Mouse (Mus musculus): ENCODE results near the gene Sacs. TPM values are rescaled to one million over a fixed set of nuclear protein-coding genes. Genes with fewer than 3 reads are reported as not detected.
A peak's percentile ranks its signal among the peaks of the same experiment; 100 is the strongest.
"Not testable (repeated sequence)": the region's sequence is repeated elsewhere in the genome, so short reads cannot be mapped to it uniquely, and the experiment has no call there.

Sacs gene
- total RNA-seq (2021): 10 to 100 TPM; 56.6 to 62.7 TPM
- long read RNA-seq, experiment 1, partial matches to known transcripts: 1 of 3 reads
- long read RNA-seq, experiment 1, other reads (novel, unspliced or antisense): 2 of 3 reads
- long read RNA-seq, experiment 2, partial matches to known transcripts: 0 of 1 reads
- long read RNA-seq, experiment 2, other reads (novel, unspliced or antisense): 1 of 1 reads

DNA sequence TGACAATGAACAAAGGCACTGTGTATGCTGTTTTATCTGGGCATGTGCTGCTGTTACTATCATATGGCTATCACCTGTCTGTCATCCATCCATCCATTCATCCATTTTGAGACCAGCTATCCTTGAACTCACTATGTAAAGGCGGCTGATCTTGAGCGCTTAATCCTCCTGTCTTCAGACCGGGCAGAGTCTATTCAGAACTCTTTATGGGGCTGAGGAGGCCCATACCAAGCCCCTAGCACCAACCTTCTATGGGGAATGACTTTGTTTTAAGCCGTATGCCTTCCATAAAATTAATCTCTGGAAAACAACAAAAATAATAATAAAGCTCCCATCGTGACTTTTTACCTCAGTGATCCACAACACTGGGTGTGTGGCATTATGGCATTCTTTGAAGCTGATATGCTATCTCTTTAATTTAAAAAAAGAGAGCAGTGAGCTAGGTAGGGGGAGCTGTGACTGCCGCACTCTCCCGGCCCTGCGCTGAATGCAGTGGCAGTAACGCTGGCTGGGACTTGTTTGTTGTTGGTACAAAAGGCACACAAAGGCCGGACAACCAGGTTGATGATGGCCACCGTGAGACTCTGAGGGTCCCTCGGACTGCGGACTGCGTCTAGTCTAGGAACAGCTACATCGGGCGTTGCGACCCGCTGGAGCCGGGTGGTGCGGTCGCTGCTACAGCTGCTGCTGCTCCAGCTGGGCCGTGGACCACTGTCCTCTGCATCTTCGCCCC is at the start of gene Sacs:
Gene Sacs, plus strand, starts transcription at position 464 of the 733 bp plus-strand sequence.
- intact Hi-C loops (cut with DNase I): no loop called here
- peak; percentile 40 to 57 for DNase-seq (ENCODE audit: low spot score in 2 of 2)

DNA sequence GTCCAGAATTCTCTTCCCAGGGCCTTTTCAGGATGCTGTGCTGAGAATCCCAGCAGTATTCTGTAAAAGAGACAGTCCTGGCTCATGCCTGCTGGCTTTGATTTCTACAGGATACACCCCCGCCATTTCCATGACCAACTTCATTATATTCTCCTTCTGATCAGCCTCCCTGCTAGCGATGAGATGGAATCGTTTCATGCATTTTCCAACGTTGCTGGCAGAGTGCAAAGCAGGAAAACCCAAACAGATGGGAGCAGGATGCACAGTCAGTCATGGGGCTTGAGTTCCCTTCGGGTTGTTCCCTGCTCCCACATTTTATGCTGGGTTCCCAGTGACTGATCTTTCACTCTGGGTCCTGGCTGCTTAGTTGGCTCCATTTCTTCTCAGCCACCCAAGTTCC is 47.3 kb upstream of the Sacs start:
- intact Hi-C loops (cut with DNase I): no loop called here
- DNase-seq (ENCODE audit: low spot score in 2 of 2): peak in 1 of 2 experiments; percentile 22

DNA sequence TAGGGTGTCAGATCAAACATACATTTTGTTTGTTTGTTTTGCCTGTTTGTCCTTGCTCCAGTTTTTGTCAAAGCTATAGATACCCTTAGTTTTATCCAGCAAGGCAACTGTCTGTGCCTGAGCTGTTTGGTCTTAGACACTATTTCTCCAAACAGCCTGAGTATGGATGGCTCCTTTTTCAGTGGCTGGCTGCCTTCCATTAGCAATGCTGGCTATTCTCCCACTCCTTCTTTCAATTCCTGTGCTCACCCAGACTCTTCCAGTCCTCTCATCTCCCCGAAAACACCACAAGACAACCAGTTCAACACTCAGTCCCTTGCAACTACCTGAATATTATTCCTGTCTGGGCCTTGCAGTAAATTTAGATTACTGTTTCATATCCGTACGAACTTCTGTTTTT is 46.2 kb upstream of the Sacs start:
- peak; percentile 30 to 58 for DNase-seq (ENCODE audit: low spot score in 2 of 2)
- intact Hi-C loops (cut with DNase I): no loop called here

DNA sequence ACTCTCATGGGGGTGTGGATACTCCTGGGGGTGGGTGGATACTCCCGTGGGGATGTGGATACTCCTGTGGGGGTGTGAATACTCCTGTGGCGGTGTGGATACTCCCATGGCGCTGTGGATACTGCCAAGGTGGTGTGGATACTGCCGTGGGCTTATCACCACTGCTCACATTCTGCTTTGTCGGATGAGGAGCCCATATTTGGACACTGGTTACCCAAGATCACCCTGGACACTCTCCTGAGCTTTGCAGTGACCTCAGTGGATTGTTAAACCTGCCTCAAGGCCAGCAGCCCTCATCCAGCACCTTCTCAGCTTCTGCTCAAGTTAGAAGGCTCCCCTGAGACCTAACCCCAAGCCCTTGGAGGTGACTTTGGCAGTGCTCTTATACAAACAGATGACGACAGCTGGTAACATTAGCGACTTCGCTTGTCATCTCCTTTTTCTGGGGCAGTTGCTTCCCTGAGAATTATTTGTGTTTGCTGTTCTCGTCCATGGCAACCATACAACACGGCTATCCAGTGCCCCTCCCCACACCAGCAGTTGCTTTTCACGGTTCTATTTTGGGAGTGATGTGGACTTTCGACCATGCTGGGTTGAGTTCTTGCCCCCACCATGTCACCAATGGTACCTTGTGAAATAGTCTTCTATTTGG is 40.2 kb upstream of the Sacs start:
- no peak for DNase-seq (ENCODE audit: low spot score in 2 of 2)
- intact Hi-C loops (cut with DNase I): no loop called here

DNA sequence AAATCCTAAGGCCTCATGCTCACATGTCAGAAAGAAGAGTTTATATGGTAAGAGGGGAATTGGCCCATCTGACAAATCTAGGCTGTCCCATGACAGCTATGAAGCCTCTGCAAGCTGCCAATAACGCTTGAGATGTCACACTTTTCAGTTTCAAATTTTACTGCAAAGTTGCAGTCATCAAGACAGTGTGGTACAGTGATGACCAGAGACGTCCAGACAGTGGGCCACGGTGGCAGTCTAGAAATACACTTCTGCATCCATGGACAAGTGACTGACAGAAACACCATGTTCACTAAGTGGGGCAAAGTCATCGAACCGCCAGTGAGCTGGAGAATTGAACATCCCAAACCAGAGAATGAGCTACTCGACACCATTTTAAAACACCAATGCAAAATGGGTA is 37.5 kb upstream of the Sacs start:
- DNase-seq (ENCODE audit: low spot score in 2 of 2): no peak
- intact Hi-C loops (cut with DNase I): no loop called here

DNA sequence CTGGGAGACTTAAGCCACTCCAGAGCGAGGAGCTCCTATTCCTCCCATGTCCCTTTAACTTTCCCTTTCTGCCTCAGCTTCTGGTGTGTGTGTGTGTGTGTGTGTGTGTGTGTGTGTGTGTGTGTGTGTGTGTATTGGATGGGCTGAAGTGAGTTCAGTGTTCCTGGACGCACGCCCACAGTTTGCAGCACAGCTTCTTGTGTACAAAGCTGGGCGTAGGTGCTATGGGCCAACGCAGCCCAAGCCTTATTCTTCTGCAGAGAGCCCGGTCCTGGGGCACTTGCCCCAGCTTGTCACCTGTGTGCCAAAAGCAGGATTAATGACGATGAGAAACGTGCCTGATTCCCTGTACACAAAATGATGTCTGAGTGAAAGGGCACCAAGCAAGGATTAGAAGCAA is 31.9 kb upstream of the Sacs start:
- no peak for DNase-seq (ENCODE audit: low spot score in 2 of 2)
- intact Hi-C loops (cut with DNase I): no loop called here

DNA sequence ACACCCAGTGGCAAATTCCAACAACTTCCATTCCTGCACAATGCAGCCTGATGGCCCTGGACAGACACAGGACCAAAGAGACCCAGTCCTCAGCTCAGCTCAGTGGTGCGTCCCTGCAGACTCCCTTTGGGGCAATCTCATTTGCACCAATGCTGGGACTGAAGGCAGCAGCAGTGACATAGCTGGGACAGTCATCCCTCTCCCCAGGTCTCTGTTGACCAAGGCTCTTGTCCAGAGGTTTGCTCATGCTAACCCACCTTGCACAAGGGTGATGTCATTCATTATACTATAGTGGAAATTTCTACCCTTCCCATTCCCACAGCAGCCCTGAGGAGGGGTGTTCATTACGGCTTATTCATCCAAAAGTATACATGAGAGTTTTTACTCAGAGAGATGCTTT is 29.6 kb upstream of the Sacs start:
- intact Hi-C loops (cut with DNase I): no loop called here
- no peak for DNase-seq (ENCODE audit: low spot score in 2 of 2)

DNA sequence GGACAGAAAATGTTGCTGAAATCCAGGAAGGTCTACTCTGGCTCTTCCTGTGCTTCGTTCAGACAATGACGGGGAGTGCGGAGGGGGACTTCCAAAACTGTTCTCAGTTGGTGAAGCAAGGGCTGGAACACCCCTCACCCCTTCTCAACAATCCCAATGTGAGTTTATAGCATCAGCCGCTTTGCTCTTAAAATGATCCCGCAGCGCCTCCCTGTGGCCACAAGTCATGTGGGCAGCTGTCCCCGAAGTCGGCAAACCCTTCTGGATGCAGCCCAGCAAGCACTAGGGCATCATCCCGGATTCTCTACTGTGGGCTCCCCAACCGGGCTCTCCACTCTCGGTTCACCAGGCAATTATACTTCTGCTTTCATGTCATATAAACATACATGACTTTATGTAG is 25.9 kb upstream of the Sacs start:
- peak; percentile 77 to 87 for DNase-seq (ENCODE audit: low spot score in 2 of 2)
- intact Hi-C loops (cut with DNase I): loop anchor here (2.0 to 10.0 kb wide), 3 partner anchors 180 to 598 kb away; no protein-coding TSS in a partner anchor

DNA sequence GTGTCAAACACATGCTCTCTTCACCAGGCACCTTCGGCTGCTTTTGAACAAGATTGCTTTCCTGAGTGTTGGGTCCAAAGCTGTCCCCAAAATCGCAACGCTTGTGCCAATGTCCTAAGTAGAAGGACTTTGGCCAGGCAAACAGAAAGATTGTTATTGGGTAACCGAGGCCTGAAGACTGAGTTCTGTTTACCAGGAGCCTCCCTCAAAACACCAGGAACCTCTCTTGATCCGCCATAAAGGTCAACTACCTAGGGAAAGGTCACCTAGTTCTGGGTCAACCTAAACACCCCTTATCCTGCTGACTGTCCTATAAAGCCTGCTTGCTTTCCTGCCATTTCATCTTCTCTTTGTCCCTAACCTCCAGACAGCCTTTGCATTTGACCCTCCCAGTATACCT is 13.5 kb upstream of the Sacs start:
- intact Hi-C loops (cut with DNase I): no loop called here
- no peak for DNase-seq (ENCODE audit: low spot score in 2 of 2)

DNA sequence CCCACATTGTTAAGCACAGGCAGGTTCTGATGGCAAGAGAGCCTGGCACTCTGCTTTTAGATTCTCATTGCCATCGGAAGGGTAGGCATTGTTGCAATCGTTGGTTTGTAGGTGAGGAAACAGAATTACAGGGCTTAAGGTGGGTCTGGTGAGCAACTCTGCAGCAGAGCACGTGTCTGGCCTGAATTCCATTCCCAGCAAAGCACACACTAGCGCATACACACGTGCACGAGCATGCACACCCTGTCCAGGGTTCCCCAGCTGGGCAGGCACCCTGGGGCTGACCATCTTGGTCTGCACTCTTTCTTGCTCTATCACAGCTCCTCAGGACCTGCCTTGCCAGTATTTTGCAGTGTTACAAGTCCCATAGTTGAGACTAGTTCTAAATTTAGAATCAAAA is 13.1 kb upstream of the Sacs start:
- DNase-seq (ENCODE audit: low spot score in 2 of 2): no peak
- intact Hi-C loops (cut with DNase I): no loop called here

DNA sequence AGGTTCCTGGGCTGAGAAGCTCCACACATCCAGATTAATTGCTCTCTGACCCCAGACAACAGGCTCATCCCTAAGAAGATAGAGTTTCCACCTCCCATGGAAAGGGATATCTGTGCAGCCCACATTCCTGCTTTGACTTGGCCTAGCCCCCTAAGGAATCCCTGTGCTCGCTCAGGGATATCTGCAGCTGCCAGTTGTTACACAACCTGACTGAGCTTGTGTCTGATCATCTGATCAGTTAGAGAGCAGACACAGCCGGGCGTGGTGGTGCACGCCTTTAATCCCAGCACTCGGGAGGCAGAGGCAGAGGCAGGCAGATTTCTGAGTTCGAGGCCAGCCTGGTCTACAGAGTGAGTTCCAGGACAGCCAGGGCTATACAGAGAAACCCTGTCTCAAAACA is 10.9 kb upstream of the Sacs start:
- intact Hi-C loops (cut with DNase I): not testable (repeated sequence)

DNA sequence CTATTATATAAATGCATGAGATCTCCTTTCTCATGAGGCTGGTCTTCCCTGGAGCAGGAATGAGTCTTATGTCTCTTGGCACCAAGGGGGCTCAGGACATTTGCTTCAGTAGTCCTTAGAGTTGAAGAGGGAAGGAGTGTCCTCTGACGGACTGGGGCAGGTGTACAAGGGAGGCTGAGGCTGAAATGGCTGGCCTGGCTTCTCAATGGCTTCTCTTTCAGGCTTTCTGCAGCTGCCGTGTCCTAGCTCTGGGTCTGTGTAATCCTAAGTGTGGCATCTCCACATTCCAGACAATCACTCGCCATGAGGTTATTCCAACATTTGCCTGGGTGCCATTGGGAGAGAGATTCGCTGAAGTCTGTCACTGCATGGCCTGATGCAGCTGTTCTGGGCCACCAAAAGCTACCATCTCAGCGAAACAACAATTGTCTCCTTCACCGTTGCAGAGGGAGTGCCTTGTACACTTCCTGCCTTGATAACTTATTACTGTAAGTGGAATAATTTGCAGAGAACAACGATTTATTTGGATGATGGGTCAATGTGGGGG is 9.2 kb upstream of the Sacs start:
- intact Hi-C loops (cut with DNase I): no loop called here
- DNase-seq (ENCODE audit: low spot score in 2 of 2): no peak

More for the DNA sequence above, 10.9 kb upstream of the Sacs start:
- DNase-seq (ENCODE audit: low spot score in 2 of 2): not testable (repeated sequence)

DNA sequence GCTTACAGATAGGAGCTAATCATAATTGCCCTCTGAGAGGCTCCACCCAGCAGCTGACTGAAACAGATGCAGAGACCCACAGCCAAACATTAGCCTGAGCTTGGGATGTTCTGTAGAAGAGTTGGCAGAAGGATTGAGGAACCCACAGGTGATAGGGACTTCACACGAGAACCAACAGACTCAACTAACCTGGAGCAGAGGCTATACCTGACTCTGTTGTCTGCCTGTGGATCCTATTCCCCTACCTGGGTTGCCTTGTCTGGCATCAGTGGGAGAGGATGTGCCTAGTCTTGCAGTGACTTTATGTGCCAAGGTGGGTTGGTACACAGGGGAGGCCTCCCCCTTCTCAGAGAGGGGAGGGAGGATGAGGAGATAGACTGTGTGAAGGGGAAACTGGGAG is 5.7 kb upstream of the Sacs start:
- intact Hi-C loops (cut with DNase I): no loop called here
- no peak for DNase-seq (ENCODE audit: low spot score in 2 of 2)

DNA sequence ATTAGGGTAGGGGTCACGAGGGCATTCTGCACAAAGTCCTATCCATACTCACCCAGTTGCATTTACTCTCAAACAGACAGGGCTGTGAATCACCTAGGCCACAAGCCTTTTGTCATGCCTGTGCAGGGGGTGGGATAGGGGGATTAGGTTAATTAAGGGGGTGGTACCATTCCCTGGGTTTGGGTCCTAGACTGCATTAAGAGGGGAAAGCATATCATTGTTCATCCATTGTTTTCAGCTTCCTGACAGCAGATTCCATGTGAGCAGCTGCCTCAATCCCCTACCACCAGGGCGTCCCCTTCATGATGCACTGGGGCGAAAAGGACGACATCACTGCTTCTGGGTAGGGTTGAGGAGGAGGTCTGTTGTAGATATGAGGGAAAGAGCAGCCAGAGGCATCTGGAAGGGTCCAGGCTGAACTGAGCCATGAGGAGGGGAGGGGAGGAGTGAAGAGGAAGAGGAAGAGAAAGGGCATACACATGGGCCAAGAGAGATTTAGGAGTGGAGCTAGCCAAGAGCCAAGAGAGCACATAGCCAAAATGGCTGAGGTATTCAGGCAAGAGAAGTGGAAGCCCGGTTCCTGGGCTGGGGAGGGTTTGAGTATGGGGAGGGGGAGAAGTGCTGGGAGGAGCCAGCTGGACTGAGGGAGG is 3.8 kb upstream of the Sacs start:
- no peak for DNase-seq (ENCODE audit: low spot score in 2 of 2)
- intact Hi-C loops (cut with DNase I): no loop called here

DNA sequence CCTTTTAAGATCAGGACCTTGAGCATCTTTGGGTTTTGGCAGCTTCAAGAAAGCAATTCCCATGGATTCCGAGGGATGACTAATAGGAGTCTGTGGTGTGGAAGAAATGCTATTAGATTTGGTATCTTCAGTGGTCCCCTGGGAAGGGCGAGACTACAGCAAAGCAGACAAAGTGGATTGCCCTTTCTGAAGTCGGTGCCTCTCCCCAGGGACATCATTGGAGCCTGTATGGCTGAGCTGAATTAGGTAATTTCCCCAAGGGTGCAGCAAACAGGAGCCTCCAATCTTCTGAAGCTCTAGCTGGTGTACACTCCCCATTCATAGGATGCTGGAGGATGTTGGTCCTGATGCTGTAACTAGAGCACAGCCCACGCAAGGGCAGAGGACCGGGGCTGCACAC is 847 bp upstream of the Sacs start:
- intact Hi-C loops (cut with DNase I): no loop called here
- no peak for DNase-seq (ENCODE audit: low spot score in 2 of 2)

DNA sequence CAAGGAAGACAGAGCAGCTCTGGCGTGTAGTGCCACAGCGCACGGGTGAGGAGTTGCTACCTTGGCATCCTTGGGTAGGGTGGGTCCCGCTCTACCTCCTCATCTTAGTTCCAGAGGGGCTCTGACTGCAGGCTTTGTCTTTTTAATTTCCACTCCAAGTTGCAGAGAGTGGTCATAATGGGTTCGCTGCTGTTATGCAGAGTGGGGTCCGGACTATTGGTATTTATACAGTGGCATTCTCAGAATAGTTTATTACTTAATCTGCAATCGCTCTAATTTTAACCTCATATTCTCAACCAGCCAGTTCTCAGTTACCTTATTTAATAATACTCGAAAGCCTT is 440 bp downstream of the Sacs start:
- intact Hi-C loops (cut with DNase I): no loop called here
- no peak for DNase-seq (ENCODE audit: low spot score in 2 of 2)

DNA sequence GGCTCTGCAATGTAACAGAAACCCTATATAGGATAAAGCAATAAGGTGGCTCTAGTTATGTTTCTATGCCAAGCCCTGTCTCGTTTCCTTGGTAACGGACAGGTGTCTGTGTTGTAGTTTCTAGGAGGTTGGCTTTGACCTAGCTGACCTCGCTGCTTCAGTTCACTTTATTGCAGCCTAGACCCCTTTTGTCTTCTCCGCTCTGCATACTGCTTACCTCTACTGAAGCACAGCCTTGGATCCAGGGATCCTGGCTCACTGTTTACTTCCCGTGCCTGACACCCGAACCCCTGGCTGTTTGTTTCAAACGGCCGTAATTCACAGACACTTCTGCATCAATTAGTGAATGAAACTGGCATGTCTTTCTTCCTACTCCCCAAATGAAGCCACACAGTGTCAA is 5.1 kb downstream of the Sacs start:
- DNase-seq (ENCODE audit: low spot score in 2 of 2): no peak
- intact Hi-C loops (cut with DNase I): no loop called here

DNA sequence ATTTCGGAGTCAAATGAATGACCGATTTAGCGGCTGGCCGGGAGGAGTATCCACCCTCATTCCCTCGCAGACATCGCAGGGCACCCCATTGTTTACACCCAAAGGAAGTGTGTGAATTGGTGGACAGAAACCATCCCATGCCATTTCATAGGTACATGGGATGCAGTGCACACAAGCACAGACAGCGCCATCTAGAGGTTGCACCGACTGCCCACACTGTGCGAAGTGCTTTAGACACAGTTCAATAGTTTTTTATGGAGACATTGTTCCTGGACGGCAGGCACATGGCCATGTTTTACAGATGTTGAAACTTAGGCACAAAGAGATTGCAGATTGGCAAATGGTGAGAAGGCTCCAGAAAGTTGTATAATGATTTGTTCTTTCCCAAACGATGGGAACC is 5.6 kb downstream of the Sacs start:
- peak in 1 of 2 experiments; percentile 30 for DNase-seq (ENCODE audit: low spot score in 2 of 2)
- intact Hi-C loops (cut with DNase I): no loop called here

DNA sequence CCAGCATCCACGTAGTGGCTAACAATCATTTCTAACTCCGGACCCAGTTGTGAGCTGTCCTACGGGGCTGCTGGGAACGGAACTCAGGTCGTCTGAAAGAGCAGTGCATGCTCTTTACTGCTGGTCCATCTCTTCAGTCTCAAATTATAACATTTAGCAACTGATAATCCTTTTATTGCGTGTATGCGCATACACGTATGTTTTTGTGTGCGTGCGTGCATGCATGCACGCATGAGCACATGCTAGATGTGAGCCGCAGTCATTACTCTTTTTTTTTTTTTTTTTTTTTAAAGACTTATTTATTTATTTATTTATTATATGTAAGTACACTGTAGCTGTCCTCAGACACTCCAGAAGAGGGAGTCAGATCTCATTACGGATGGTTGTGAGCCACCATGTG is 12.2 kb downstream of the Sacs start:
- intact Hi-C loops (cut with DNase I); DNase-seq (ENCODE audit: low spot score in 2 of 2): not testable (repeated sequence)

DNA sequence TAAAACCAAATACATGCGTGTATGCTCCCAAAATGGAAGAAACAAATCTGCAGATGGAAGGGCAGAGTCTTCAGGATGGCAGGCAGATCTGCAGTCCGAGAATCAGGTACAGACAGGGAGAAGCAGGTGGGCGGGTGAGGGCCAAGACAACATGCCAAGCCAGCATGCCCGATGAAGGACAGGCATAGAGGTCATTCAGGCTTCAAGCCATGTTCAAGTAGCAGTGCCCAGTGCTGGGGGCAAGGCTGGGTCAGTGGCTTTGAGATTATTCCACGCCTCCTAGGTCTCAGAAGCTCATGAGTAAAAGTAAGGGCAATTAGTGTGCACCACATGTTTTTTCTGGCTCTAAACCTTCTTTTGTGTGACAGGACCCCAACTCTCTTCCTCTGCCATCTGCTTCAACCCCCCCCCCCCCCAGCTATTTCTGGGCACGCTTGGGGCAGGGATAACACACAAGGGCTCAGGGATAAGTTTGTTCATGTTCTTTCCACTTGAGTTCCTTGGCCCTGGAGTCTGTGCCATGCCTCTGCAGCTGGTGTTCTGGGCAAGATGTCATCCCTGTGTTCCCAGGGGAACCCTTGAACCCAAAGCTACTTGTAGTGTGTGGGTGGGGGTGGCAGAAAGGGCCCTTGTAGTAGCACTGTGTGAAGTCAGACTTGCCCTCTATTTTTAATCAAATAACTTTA is 16.8 kb downstream of the Sacs start:
- intact Hi-C loops (cut with DNase I): no loop called here
- DNase-seq (ENCODE audit: low spot score in 2 of 2): no peak
